Mouse (Mus musculus) liver, adult 2 months (tissue): ENCODE results near the gene Cep290.
"Not testable (repeated sequence)": the region's sequence is repeated elsewhere in the genome, so short reads cannot be mapped to it uniquely, and the experiment has no call there.

Experiments
- CTCF ChIP-seq: fragments of 200-500 bp; IDR thresholded peaks from 2 replicates; pipeline ENCODE4 v1.5.1; 2011; ENCODE audit warnings: low read depth, low read length, control low read depth
- POLR2A ChIP-seq: fragments of 200-500 bp; IDR thresholded peaks from 2 replicates; pipeline ENCODE4 v1.6.1; 2011; ENCODE audit warnings: low read length, control low read depth; ENCODE audit not compliant: insufficient read depth; ENCODE audit errors: extremely low read depth

GRCm38 (mm10) chr10:100560194-100560883 lies 73.0 kb downstream of the Cep290 start:
- TF ChIP-seq POLR2A, CTCF: not testable (repeated sequence)
